Mouse (Mus musculus) forebrain, postnatal 0 days (tissue): ENCODE data around the gene Cinp. TPM values are rescaled to one million over a fixed set of nuclear protein-coding genes. Genes with fewer than 3 reads are reported as not detected.
"Not testable (repeated sequence)": the region's sequence is repeated elsewhere in the genome, so short reads cannot be mapped to it uniquely, and the experiment has no call there.

ENCODE experiments used
- ATAC-seq: fragments of 200-750 bp; cut with Nextera tagmentation; 2 replicates; pipeline ENCODE4 v1.8.0; 2017; ENCODE audit warnings: mild to moderate bottlenecking, moderate library complexity
- DNase-seq: peaks from one replicate; pipeline ENCODE4 v3.0.0-alpha.2; 2015
- H3K27ac ChIP-seq: fragments of 300-500 bp; sonication (generic); 2 replicates; pipeline ENCODE4 v1.5.1; 2014; ENCODE audit warnings: low read depth, mild to moderate bottlenecking, antibody characterized with exemption, low read length, moderate library complexity, mixed read lengths
- H3K27me3 ChIP-seq: fragments of 300-500 bp; sonication (generic); 2 replicates; pipeline ENCODE4 v1.6.1; 2014; ENCODE audit warnings: mild to moderate bottlenecking, low read length, mixed read lengths; ENCODE audit not compliant: insufficient read depth
- H3K36me3 ChIP-seq: fragments of 300-500 bp; sonication (generic); 2 replicates; pipeline ENCODE4 v1.6.1; 2014; ENCODE audit warnings: mild to moderate bottlenecking, moderate library complexity; ENCODE audit not compliant: insufficient read depth
- H3K4me1 ChIP-seq: fragments of 300-500 bp; sonication (generic); 2 replicates; pipeline ENCODE4 v1.6.1; 2014; ENCODE audit warnings: antibody characterized with exemption; ENCODE audit not compliant: insufficient read depth
- H3K4me2 ChIP-seq: fragments of 300-500 bp; sonication (generic); 2 replicates; pipeline ENCODE4 v1.6.1; 2014; ENCODE audit warnings: low read depth, mild to moderate bottlenecking, moderate library complexity
- H3K4me3 ChIP-seq: fragments of 300-500 bp; sonication (generic); 2 replicates; pipeline ENCODE4 v1.5.1; 2014; ENCODE audit warnings: low read depth, low read length, mixed read lengths
- H3K9ac ChIP-seq: fragments of 300-500 bp; sonication (generic); 2 replicates; pipeline ENCODE4 v1.6.1; 2014; ENCODE audit warnings: mild to moderate bottlenecking
- H3K9me3 ChIP-seq: fragments of 300-500 bp; sonication (generic); 2 replicates; pipeline ENCODE4 v1.6.1; 2016; ENCODE audit warnings: low read length
- CTCF ChIP-seq: sonication (generic); IDR thresholded peaks from 2 replicates; pipeline ENCODE4 v1.5.1; 2016; ENCODE audit warnings: antibody characterized with exemption, control low read depth, low read depth
- WGBS: fragments of 180-500 bp; shearing (Covaris S2); extraction: QIAGEN DNeasy Blood & Tissue Kit; methylation state at CpG from one replicate; pipeline ENCODE4 v1.1.7; 2014; 5-methylcytosine and 5-hydroxymethylcytosine counted together
- polyA plus RNA-seq: library from polyadenylated mRNA; unstranded; fragments of >200 nt; fragmentation: Nextera tagmentation; extraction: Ambion mirVana; gene quantifications from 2 replicates; pipeline ENCODE4 v1.2.1, GENCODE M21; 2015
- total RNA-seq: library from RNA; depleted of rRNA; stranded (reverse); fragments of >200 nt; gene quantifications from 2 replicates; pipeline ENCODE4 v1.2.3, GENCODE M21; 2014

Cinp gene
- total and polyA plus RNA-seq, 2 experiments from 2014 or later = 92.3 to 116 TPM

GRCm38 (mm10) chr12:110864008-110864407 lies 24.9 kb downstream of the Cinp start:
- TF ChIP-seq CTCF = no peak
- no peaks in the 10 kb centered on the region for H3K27me3 ChIP-seq
- 95% methylated on average over 6 of the region's 6 CpGs for WGBS
- H3K9me3 ChIP-seq = no peaks in the 10 kb centered on the region
- H3K36me3 ChIP-seq = peaks cover 41% of the 10 kb centered on the region
- no peaks in the 10 kb centered on the region for H3K4me1 ChIP-seq
- H3K4me2 ChIP-seq = no peak overlapping the region
- no peak overlapping the region for H3K27ac ChIP-seq
- H3K4me3 ChIP-seq = no peak overlapping the region
- DNase-seq (no peak), ATAC-seq (no peak)
- H3K9ac ChIP-seq = no peak overlapping the region

GRCm38 (mm10) chr12:110861256-110861655 lies 27.7 kb downstream of the Cinp start:
- H3K9me3 ChIP-seq = no peaks in the 10 kb centered on the region
- H3K4me2 ChIP-seq = no peak overlapping the region
- H3K4me3 ChIP-seq = no peak overlapping the region
- DNase-seq = no peak
- ATAC-seq = no peak; the same call in 1 of the 2 replicates
- TF ChIP-seq CTCF = no peak
- no peak overlapping the region for H3K9ac ChIP-seq
- H3K36me3 ChIP-seq = peaks cover 22% of the 10 kb centered on the region
- H3K27ac ChIP-seq = no peak overlapping the region
- H3K27me3 ChIP-seq = no peaks in the 10 kb centered on the region
- WGBS = 50% methylated on average over 7 of the region's 7 CpGs
- no peaks in the 10 kb centered on the region for H3K4me1 ChIP-seq

- Histone ChIP-seq H3K9ac (no peak overlapping the region), H3K9me3 (no peaks in the 10 kb centered on the region), H3K27me3 (no peaks in the 10 kb centered on the region), H3K4me3 (no peak overlapping the region), H3K4me1 (no peaks in the 10 kb centered on the region), H3K36me3 (peaks cover 30% of the 10 kb centered on the region), H3K27ac (no peak overlapping the region), H3K4me2 (no peak overlapping the region)
- no peak for DNase-seq
- no peak for TF ChIP-seq CTCF
- ATAC-seq = no peak
Measured at GRCm38 (mm10) chr12:110860293-110860692, 28.7 kb downstream of the Cinp start.

GRCm38 (mm10) chr12:110858681-110859080 lies 30.3 kb downstream of the Cinp start:
- H3K27ac ChIP-seq, H3K4me3 ChIP-seq, ATAC-seq, H3K4me1 ChIP-seq, H3K9ac ChIP-seq, H3K4me2 ChIP-seq, DNase-seq, H3K27me3 ChIP-seq, H3K9me3 ChIP-seq: not testable (repeated sequence)
- 98% methylated on average over 15 of the region's 15 CpGs for WGBS
- peaks cover 25% of the 10 kb centered on the region for H3K36me3 ChIP-seq

GRCm38 (mm10) chr12:110857196-110857595 lies 31.7 kb downstream of the Cinp start:
- no peak for TF ChIP-seq CTCF
- peaks cover 21% of the 10 kb centered on the region for H3K36me3 ChIP-seq
- ATAC-seq (no peak), DNase-seq (no peak)
- H3K4me3 ChIP-seq = no peak overlapping the region
- H3K9me3 ChIP-seq = no peaks in the 10 kb centered on the region
- H3K4me1 ChIP-seq = no peaks in the 10 kb centered on the region
- no peak overlapping the region for H3K9ac ChIP-seq
- no peak overlapping the region for H3K27ac ChIP-seq
- WGBS = 90% methylated on average over 7 of the region's 7 CpGs
- H3K4me2 ChIP-seq = no peak overlapping the region
- no peaks in the 10 kb centered on the region for H3K27me3 ChIP-seq

- 86% methylated on average over 32 of the region's 32 CpGs for WGBS
- Histone ChIP-seq H3K4me3 (no peak overlapping the region), H3K27me3 (no peaks in the 10 kb centered on the region), H3K36me3 (peaks cover 13% of the 10 kb centered on the region), H3K9ac (no peak overlapping the region), H3K9me3 (no peaks in the 10 kb centered on the region), H3K27ac (no peak overlapping the region), H3K4me1 (peaks cover 5% of the 10 kb centered on the region; the same call in 1 of the 2 replicates), H3K4me2 (no peak overlapping the region)
- DNase-seq = no peak
- no peak for ATAC-seq
- TF ChIP-seq CTCF = no peak
Measured at GRCm38 (mm10) chr12:110854786-110855737, 33.9 kb downstream of the Cinp start.

GRCm38 (mm10) chr12:110851923-110852322 lies 37.0 kb downstream of the Cinp start:
- H3K4me2 ChIP-seq = no peak overlapping the region
- DNase-seq = no peak
- TF ChIP-seq CTCF = no peak
- peaks cover 13% of the 10 kb centered on the region for H3K36me3 ChIP-seq
- no peak overlapping the region for H3K27ac ChIP-seq
- no peaks in the 10 kb centered on the region for H3K27me3 ChIP-seq
- WGBS = 85% methylated on average over 1 of the region's 1 CpGs
- H3K9me3 ChIP-seq = no peaks in the 10 kb centered on the region
- no peak overlapping the region for H3K9ac ChIP-seq
- H3K4me3 ChIP-seq = no peak overlapping the region
- no peak for ATAC-seq
- H3K4me1 ChIP-seq = peaks cover 5% of the 10 kb centered on the region; the same call in 1 of the 2 replicates
